Mouse (Mus musculus) megakaryocyte, embryonic 14.5 days (primary cell): Measurements from ENCODE around the gene Igf2r.

ENCODE experiments used
- FLI1 ChIP-seq: IDR thresholded peaks from 2 replicates; pipeline ENCODE4 v1.6.1; 2012; ENCODE audit warnings: low read length, inconsistent platforms, mixed read lengths
- GATA1 ChIP-seq: IDR thresholded peaks from 3 replicates; pipeline ENCODE4 v1.6.1; 2012; ENCODE audit warnings: mixed read lengths, low read length, inconsistent platforms, borderline replicate concordance

DNA sequence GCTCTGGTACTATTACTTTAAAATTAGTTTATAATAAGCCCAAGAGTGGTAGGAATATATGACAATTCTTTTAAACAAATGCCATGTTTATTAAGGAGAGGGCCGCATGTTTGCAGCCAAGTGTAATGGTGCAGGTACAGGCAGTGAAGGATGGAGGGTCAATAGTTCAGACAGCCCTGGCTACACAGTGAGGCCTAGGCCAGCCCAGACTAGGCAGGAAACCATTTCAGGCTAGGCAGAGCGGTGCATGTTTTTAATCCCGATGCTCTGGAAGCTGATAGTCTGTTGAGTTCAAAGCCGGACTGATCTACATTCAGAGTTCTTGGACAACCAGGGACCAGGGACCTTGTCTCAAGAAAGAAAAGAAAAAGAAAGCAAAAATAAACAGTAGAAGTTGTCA lies 17.8 kb downstream of the Igf2r start:
- TF ChIP-seq GATA1, result no peak
- no peak for TF ChIP-seq FLI1
